Mouse (Mus musculus): ENCODE measurements at regions not wholly inside any gene's neighbourhood (a gene's known extent, or its start where the extent isn't known, plus 50 kb on each side); places are given as distances from the start of the nearest gene placed in this dataset.
A peak's percentile ranks its signal among the peaks of the same experiment; 100 is the strongest.
"Not testable (repeated sequence)": the region's sequence is repeated elsewhere in the genome, so short reads cannot be mapped to it uniquely, and the experiment has no call there.

DNA sequence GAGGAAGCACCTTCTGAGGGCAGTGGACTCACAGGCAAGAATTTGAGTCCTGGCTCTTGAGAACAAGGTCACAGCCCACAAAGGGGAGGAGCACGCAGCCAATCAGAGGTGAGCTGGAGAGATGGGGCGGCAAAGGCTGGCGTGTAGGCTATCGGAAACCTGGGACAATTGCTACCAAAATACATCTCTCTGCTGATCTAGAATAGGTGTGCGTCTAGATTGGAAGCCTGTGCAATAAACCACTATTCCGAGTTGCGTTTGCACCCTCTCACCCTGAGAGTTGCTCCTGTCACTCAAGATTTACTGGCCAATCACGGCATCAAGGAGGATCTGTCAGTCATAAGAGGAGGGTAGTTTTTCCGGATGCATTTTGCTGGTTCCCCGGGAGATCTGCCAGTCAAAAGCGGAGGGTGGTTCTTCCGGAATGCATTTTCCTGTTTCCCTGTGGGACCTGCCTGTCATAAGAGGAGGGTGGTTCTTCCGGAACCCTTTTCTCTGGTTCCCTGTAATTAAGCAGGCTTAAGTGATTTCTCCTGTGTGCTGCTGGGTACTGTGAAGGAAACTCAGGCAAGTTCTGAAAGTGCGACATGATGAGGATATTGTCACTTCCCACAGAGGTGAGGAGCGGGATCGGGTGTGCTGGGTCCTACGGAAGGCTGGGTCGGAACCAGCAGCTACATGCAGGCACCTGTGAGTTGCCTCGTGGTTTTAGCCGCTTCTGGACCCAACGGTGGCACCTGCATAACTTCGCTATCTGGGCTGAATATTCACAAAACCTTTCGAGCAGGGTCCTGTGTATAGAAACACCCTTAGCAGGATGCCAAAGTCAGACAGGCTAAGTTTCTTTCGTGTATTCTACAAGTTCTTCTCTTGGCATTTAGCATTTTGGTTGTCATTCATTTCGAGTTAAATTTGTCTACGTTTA, 112.6 kb upstream of the Zfp960 start:
- H3K4me1 ChIP-seq (replicated peaks); H3K27me3 ChIP-seq; H3K9me3 ChIP-seq; H3K36me3 ChIP-seq: not testable (repeated sequence)
- Histone ChIP-seq H3K4me2 (peak overlapping the region; percentile 49), H3K9ac (peak overlapping the region; percentile 48; the same call in 1 of the 2 replicates), H3K4me3 (peak overlapping the region; percentile 55), H3K27ac (replicated peaks) (peak overlapping the region; percentile 88)
- peak; percentile 100 for ATAC-seq (ENCODE audit: low FRiP score, low read depth)
- 2% methylated on average over 23 of the region's 26 CpGs for WGBS

GRCm38 (mm10) chr17:16952146-16952545, 111.8 kb upstream of the Zfp960 start:
- not testable (repeated sequence) for H3K36me3 ChIP-seq; H3K9me3 ChIP-seq; H3K27me3 ChIP-seq; H3K4me1 ChIP-seq (replicated peaks); H3K9ac ChIP-seq; ATAC-seq (ENCODE audit: low FRiP score, low read depth); H3K27ac ChIP-seq (replicated peaks)
- peak overlapping the region; percentile 49 for H3K4me2 ChIP-seq
- H3K4me3 ChIP-seq: peak overlapping the region; percentile 55
- WGBS: 32% methylated on average over 2 of the region's 2 CpGs

DNA sequence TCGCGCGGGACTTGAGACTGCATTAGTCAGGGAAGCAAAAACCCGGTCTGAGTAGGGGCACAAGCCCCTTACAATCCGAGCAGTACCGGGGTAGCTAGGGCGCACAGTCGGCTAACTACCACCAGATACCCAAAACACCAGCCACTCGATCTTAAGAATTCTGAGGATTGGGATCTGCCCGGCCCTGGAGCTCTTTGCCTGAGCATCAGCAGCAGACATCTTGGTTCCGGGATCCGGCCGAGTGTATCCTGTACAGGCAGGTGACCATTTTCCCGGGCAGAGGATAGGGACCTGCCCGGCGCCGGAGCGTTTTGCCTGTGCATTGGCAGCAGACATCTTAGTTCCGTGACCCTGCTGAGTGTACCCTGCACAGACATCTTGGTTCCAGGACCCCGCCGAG, 66.7 kb upstream of the Zfp960 start:
- H3K9ac ChIP-seq; H3K4me1 ChIP-seq (replicated peaks); ATAC-seq (ENCODE audit: low FRiP score, low read depth); H3K27ac ChIP-seq (replicated peaks); H3K36me3 ChIP-seq; H3K27me3 ChIP-seq; H3K4me3 ChIP-seq; H3K4me2 ChIP-seq: not testable (repeated sequence)
- H3K9me3 ChIP-seq: peaks cover 10% of the 10 kb centered on the region
- WGBS: 83% methylated on average over 21 of the region's 21 CpGs

DNA sequence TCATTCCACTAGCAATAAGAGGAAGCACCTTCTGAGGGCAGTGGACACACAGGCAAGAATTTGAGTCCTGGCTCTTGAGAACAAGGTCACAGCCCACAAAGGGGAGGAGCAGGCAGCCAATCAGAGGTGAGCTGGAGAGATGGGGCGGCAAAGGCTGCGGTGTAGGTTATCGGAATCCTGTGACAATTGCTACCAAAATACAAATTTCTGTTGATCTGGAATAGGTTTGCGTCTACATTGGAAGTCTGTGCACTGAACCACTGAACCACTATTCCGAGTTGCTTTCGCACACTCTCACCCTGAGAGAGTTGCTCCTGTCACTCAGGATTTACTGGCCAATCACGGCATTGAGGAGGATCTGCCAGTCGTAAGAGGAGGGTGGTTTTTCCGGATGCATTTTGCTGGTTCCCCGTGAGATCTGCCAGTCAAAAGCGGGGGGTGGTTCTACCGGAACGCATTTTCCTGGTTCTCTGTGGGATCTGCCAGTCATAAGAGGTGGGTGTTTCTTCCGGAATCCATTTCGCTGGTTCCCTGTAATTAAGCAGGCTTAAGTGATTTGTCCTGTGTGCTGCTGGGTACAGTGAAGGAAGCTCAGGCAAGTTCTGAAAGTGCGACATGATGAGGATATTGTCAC, 59.2 kb upstream of the Zfp960 start:
- Histone ChIP-seq H3K4me2 (peak overlapping the region; percentile 56), H3K4me3 (peak overlapping the region; percentile 42), H3K9ac (peak overlapping the region; percentile 54), H3K27ac (replicated peaks) (peak overlapping the region; percentile 49)
- not testable (repeated sequence) for H3K27me3 ChIP-seq; H3K4me1 ChIP-seq (replicated peaks); H3K9me3 ChIP-seq; H3K36me3 ChIP-seq
- peak; percentile 100 for ATAC-seq (ENCODE audit: low FRiP score, low read depth)
- WGBS: 3% methylated on average over 16 of the region's 16 CpGs

DNA sequence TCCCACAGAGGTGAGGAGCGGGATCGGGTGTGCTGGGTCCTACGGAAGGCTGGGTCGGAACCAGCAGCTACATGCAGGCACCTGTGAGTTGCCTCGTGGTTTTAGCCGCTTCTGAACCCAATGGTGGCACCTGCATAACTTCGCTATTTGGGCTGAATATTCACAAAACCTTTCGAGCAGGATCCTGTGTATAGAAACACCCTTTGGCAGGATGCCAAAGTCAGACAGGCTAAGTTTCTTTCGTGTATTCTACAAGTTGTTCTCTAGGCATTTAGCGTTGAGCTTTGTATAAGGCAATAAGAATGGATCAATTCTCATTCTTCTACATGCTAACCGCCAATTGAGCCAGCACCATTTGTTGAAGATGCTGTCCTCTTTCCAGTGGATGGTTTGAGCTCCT, 58.6 kb upstream of the Zfp960 start:
- Histone ChIP-seq H3K4me2 (peak overlapping the region; percentile 56), H3K9ac (peak overlapping the region; percentile 54), H3K4me3 (peak overlapping the region; percentile 42), H3K27ac (replicated peaks) (peak overlapping the region; percentile 49)
- H3K4me1 ChIP-seq (replicated peaks); H3K9me3 ChIP-seq; H3K36me3 ChIP-seq; H3K27me3 ChIP-seq: not testable (repeated sequence)
- WGBS: 6% methylated on average over 11 of the region's 11 CpGs
- 0 out of 2 replicates have a peak, but pooled peaks have one; percentile 27 for ATAC-seq (ENCODE audit: low FRiP score, low read depth)

All from hindbrain, embryonic 15.5 days (tissue).